Mouse (Mus musculus) ES-E14 (cell line): ENCODE measurements at regions not wholly inside any gene's neighbourhood (a gene's known extent, or its start where the extent isn't known, plus 50 kb on each side); places are given as distances from the start of the nearest gene placed in this dataset.

Experiments
- CHD2 ChIP-seq: IDR thresholded peaks from 2 replicates; pipeline ENCODE4 v1.6.1; 2014; ENCODE audit warnings: mild to moderate bottlenecking, low read depth, low read length, inconsistent platforms
- HCFC1 ChIP-seq: IDR thresholded peaks from 2 replicates; pipeline ENCODE4 v1.6.1; 2012; ENCODE audit warnings: low read length, inconsistent platforms, borderline replicate concordance; ENCODE audit not compliant: insufficient read depth
- MAFK ChIP-seq: IDR thresholded peaks from 2 replicates; pipeline ENCODE4 v1.6.1; 2014; ENCODE audit warnings: mild to moderate bottlenecking, low read depth, low read length, inconsistent platforms; ENCODE audit not compliant: insufficient read depth
- ZC3H11A ChIP-seq: IDR thresholded peaks from 2 replicates; pipeline ENCODE4 v1.6.1; 2012; ENCODE audit warnings: low read depth, mild to moderate bottlenecking, inconsistent platforms, low read length, borderline replicate concordance
- ZNF384 ChIP-seq: IDR thresholded peaks from 2 replicates; pipeline ENCODE4 v1.6.1; 2012; ENCODE audit warnings: low read depth, low read length, inconsistent platforms

DNA sequence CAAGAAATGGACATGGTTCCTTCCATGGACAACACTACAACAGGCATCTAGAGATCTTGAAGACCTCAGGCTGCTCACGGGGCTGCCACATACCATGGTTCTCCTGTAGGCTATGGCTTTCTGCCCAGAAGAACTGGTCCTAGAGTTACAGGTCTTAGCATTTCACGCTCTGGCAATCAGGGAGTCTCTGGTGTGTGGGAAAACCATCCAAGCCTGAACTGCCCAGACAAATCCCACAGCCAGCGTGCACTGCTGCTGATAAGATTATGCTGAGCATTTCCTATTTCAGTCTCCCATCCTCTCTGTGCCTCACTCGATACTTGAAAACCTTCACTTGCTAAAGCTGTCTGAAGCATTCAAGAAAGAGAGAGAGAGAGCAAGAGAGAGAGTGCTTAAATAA is 139.5 kb downstream of the Cartpt start:
- TF ChIP-seq ZNF384 (no peak), HCFC1 (no peak), ZC3H11A (no peak), CHD2 (no peak), MAFK (no peak)
